Mouse (Mus musculus) left cerebral cortex, postnatal 25 days (tissue): Measurements from ENCODE around the gene Parvb. TPM values are rescaled to one million over a fixed set of nuclear protein-coding genes. Genes with fewer than 3 reads are reported as not detected.

Experiments
- DNase-seq, 2 experiments: peaks; one replicate each; pipeline ENCODE4 v3.0.0; 2022; ENCODE audit warnings: low spot score in 2 of 2, mixed read lengths in 1 of 2
- intact Hi-C: fragments of 180-260 bp; cut with DNase I; formaldehyde crosslinking; loops from one replicate; pipeline ENCODE4 v1.15.1; 2025
- total RNA-seq, 2 experiments: library from RNA; stranded (reverse); gene quantifications; 2 replicates each; pipeline ENCODE4 v1.2.3; 2021

Parvb gene
- total RNA-seq, 2 experiments from 2014 or later: 25.1 to 27.3 TPM

- no peak for DNase-seq
- intact Hi-C loops: no loop called here
Measured at GRCm38 (mm10) chr15:84312878-84313565, 81.2 kb downstream of the Parvb start.

GRCm38 (mm10) chr15:84313566-84313878 lies 81.7 kb downstream of the Parvb start:
- no peak for DNase-seq

GRCm38 (mm10) chr15:84314420-84315080 lies 82.7 kb downstream of the Parvb start:
- DNase-seq: no peak
- intact Hi-C loops: no loop called here

More at GRCm38 (mm10) chr15:84313566-84313878, 81.7 kb downstream of the Parvb start:
- intact Hi-C loops: no loop called here

- intact Hi-C loops: no loop called here
- DNase-seq: no peak
Measured at GRCm38 (mm10) chr15:84315276-84316046, 83.6 kb downstream of the Parvb start.

- intact Hi-C loops: no loop called here
- DNase-seq: no peak
Measured at GRCm38 (mm10) chr15:84319393-84319792, 87.5 kb downstream of the Parvb start.

- intact Hi-C loops: no loop called here
- no peak for DNase-seq
Measured at GRCm38 (mm10) chr15:84321544-84322174, 89.8 kb downstream of the Parvb start.

GRCm38 (mm10) chr15:84323966-84324869 lies 92.4 kb downstream of the Parvb start, which contains the start of gene Parvg:
Gene Parvg (plus strand): TSS chr15:84324026.
- intact Hi-C loops: no loop called here
- DNase-seq: no peak

- no peak for DNase-seq
- intact Hi-C loops: no loop called here
Measured at GRCm38 (mm10) chr15:84324870-84325553, 93.2 kb downstream of the Parvb start.

- no peak for DNase-seq
- intact Hi-C loops: no loop called here
Measured at GRCm38 (mm10) chr15:84325736-84326135, 93.9 kb downstream of the Parvb start.

GRCm38 (mm10) chr15:84328870-84329269 lies 97.0 kb downstream of the Parvb start:
- intact Hi-C loops: no loop called here
- no peak for DNase-seq

- intact Hi-C loops: no loop called here
- DNase-seq: no peak
Measured at GRCm38 (mm10) chr15:84329940-84330339, 98.1 kb downstream of the Parvb start.

GRCm38 (mm10) chr15:84331066-84331612 lies 99.3 kb downstream of the Parvb start:
- no peak for DNase-seq
- intact Hi-C loops: no loop called here

GRCm38 (mm10) chr15:84336281-84336817 lies 104.5 kb downstream of the Parvb start:
- DNase-seq: peak in 1 of 2 experiments; percentile 55
- intact Hi-C loops: no loop called here

- peak in 1 of 2 experiments; percentile 77 for DNase-seq
- intact Hi-C loops: no loop called here
Measured at GRCm38 (mm10) chr15:84337599-84337998, 105.8 kb downstream of the Parvb start.

GRCm38 (mm10) chr15:84340926-84341325 lies 109.1 kb downstream of the Parvb start:
- DNase-seq: no peak
- intact Hi-C loops: no loop called here

- intact Hi-C loops: no loop called here
- DNase-seq: no peak
Measured at GRCm38 (mm10) chr15:84348769-84349168, 116.9 kb downstream of the Parvb start.

GRCm38 (mm10) chr15:84349915-84350738 lies 118.3 kb downstream of the Parvb start:
- intact Hi-C loops: no loop called here
- DNase-seq: no peak
